Mouse (Mus musculus): ENCODE measurements around the gene Clec11a.

- TF ChIP-seq CTCF (IDR thresholded peaks at IDR 0.05; ENCODE audit: low read depth) (no peak), EP300 (IDR thresholded peaks at IDR 0.05; ENCODE audit: low read depth) (no peak)
Observed at GRCm38 (mm10) chr7:44341119-44341518, 34.4 kb upstream of the Clec11a start.

All from liver, postnatal 0 days (tissue).